Mouse (Mus musculus): ENCODE results near the gene Cd36.
"Not testable (repeated sequence)": the region's sequence is repeated elsewhere in the genome, so short reads cannot be mapped to it uniquely, and the experiment has no call there.

Gene Cd36

GRCm38 (mm10) chr5:17888598-17888997, at the start of gene Cd36:
Cd36 (minus strand) TSS chr5:17888801.
- DNase-seq (ENCODE audit: low read depth): no peak

GRCm38 (mm10) chr5:17934501-17934900, 45.9 kb upstream of the Cd36 start:
- DNase-seq (ENCODE audit: low read depth): no peak

- not testable (repeated sequence) for DNase-seq (ENCODE audit: low read depth)
These were observed 43.0 kb upstream of the Cd36 start for GRCm38 (mm10) chr5:17931588-17931987.

GRCm38 (mm10) chr5:17929006-17929567, 40.5 kb upstream of the Cd36 start:
- DNase-seq (ENCODE audit: low read depth): no peak

GRCm38 (mm10) chr5:17928471-17928870, 39.9 kb upstream of the Cd36 start:
- DNase-seq (ENCODE audit: low read depth): no peak

- DNase-seq (ENCODE audit: low read depth): no peak
These were observed 35.5 kb upstream of the Cd36 start for GRCm38 (mm10) chr5:17924085-17924518.

- DNase-seq (ENCODE audit: low read depth): no peak
These were observed 35.0 kb upstream of the Cd36 start for GRCm38 (mm10) chr5:17923648-17924047.

GRCm38 (mm10) chr5:17918966-17919365, 30.4 kb upstream of the Cd36 start:
- DNase-seq (ENCODE audit: low read depth): no peak

GRCm38 (mm10) chr5:17904766-17905165, 16.2 kb upstream of the Cd36 start:
- DNase-seq (ENCODE audit: low read depth): no peak

GRCm38 (mm10) chr5:17898948-17899347, 10.3 kb upstream of the Cd36 start:
- DNase-seq (ENCODE audit: low read depth): no peak

GRCm38 (mm10) chr5:17897641-17898040, 9.0 kb upstream of the Cd36 start:
- not testable (repeated sequence) for DNase-seq (ENCODE audit: low read depth)

GRCm38 (mm10) chr5:17893577-17894172, 5.1 kb upstream of the Cd36 start:
- DNase-seq (ENCODE audit: low read depth): no peak

- no peak for DNase-seq (ENCODE audit: low read depth)
These were observed 690 bp upstream of the Cd36 start for GRCm38 (mm10) chr5:17889291-17889690.

- no peak for DNase-seq (ENCODE audit: low read depth)
These were observed 2.2 kb downstream of the Cd36 start for GRCm38 (mm10) chr5:17886377-17886776.

GRCm38 (mm10) chr5:17883357-17883875, 5.2 kb downstream of the Cd36 start:
- DNase-seq (ENCODE audit: low read depth): no peak

- no peak for DNase-seq (ENCODE audit: low read depth)
These were observed 7.1 kb downstream of the Cd36 start for GRCm38 (mm10) chr5:17881542-17881896.

- DNase-seq (ENCODE audit: low read depth): no peak
These were observed 7.6 kb downstream of the Cd36 start for GRCm38 (mm10) chr5:17880799-17881541.

GRCm38 (mm10) chr5:17879924-17880323, 8.7 kb downstream of the Cd36 start:
- no peak for DNase-seq (ENCODE audit: low read depth)

GRCm38 (mm10) chr5:17877044-17877443, 11.6 kb downstream of the Cd36 start:
- no peak for DNase-seq (ENCODE audit: low read depth)

GRCm38 (mm10) chr5:17876637-17877036, 12.0 kb downstream of the Cd36 start:
- DNase-seq (ENCODE audit: low read depth): peak; percentile 27

GRCm38 (mm10) chr5:17874335-17874734, 14.3 kb downstream of the Cd36 start:
- DNase-seq (ENCODE audit: low read depth): no peak

- DNase-seq (ENCODE audit: low read depth): no peak
These were observed 23.2 kb downstream of the Cd36 start for GRCm38 (mm10) chr5:17865432-17865831.

- DNase-seq (ENCODE audit: low read depth): no peak
These were observed 25.5 kb downstream of the Cd36 start for GRCm38 (mm10) chr5:17863085-17863484.
